Mouse (Mus musculus) megakaryocyte-erythroid progenitor cell, adult 5 weeks (primary cell): ENCODE data around the gene Gm7138. TPM values are rescaled to one million over a fixed set of nuclear protein-coding genes. Genes with fewer than 3 reads are reported as not detected.

Experiments used
- polyA plus RNA-seq: library from polyadenylated mRNA; stranded (reverse); fragments of >175 nt; gene quantifications from 2 replicates; pipeline ENCODE4 v1.2.3, GENCODE M21; 2012

The Gm7138 gene
- not detected in 2 replicates for polyA plus RNA-seq

DNA sequence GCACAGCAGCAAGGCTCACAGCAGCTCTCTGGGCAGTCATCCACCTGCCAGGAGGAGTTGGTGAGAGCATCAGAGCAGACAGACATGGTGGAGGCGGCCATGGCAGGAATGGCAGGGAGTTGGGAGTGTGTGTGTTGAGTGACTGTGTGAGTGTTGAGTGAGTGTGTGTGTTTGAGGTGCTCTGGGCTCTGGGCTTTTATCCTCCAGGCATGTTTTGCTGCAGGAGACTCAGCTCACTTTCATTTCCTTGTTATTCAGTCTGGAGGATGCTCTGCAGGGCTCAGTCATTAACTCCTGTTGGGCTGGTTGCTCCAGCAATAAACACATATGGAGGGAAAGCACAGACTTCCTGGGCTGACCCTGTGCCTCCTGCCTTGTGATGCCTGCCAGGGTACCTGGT is at the start of gene Gm7138:
Gene Gm7138, minus strand, starts transcription at position 101 of the 400 bp plus-strand sequence.

DNA sequence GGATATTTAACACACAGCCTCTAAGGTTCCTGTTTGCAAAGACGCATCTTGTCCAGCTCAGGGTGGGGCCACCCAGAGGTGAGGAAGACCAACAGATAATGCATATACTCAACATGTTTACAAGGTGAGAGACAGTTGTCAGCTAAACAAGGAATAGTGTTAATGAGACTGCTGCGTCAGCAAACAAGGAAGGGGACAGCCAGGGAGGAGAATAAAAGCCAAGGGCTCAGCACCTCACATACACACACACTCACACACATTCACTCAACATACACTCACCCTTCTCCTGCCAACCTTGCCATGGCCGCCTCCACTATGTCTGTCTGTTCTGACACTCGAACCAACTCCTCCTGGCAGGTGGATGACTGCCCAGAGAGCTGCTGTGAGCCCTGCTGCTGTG is 37.6 kb upstream of the Gm7138 start, which contains the start of gene Gm2696:
Gene Gm2696, plus strand, starts transcription at position 301 of the 400 bp plus-strand sequence.

DNA sequence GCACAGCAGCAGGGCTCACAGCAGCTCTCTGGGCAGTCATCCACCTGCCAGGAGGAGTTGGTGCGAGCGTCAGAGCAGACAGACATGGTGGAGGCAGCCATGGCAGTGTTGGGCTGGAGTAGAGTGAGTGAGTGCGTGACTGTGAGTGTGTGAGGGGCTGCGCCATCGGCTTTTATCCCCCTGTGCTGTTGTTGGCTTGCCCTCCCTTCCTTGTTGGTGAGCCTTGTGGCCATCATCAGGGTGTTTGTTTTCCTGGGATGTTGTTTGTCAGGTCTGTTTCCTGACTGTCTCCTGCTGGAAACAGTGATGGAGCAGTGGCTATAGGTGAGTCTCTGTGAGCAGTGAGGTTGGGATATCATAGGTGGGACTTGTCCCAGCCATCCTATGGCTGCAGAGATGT is 35.0 kb upstream of the Gm7138 start, which contains the start of gene Gm9507:
Gene Gm9507, minus strand, starts transcription at position 101 of the 400 bp plus-strand sequence.

GRCm38 (mm10) chr10:77798921-77799508 is 22.3 kb upstream of the Gm7138 start, which contains the start of gene Gm19668:
Gm19668 (minus strand) TSS chr10:77799133.

GRCm38 (mm10) chr10:77794976-77795375 is 18.2 kb upstream of the Gm7138 start, which contains the start of gene Gm9639:
Gm9639 (minus strand) TSS chr10:77795076.

GRCm38 (mm10) chr10:77787876-77788275 is 11.1 kb upstream of the Gm7138 start, which contains the start of gene Gm7137:
Gm7137 (minus strand) TSS chr10:77788200.

GRCm38 (mm10) chr10:77782442-77782841 is 5.7 kb upstream of the Gm7138 start, which contains the start of gene Gm3250:
Gm3250 (minus strand) TSS chr10:77782542.

GRCm38 (mm10) chr10:77771225-77771624 is 5.5 kb downstream of the Gm7138 start, which contains the start of gene Gm3238:
Gm3238 (minus strand) TSS chr10:77771325.

GRCm38 (mm10) chr10:77759582-77759981 is 17.2 kb downstream of the Gm7138 start, which contains the start of gene Gm3233:
Gm3233 (minus strand) TSS chr10:77759682.

GRCm38 (mm10) chr10:77751254-77751653 is 25.5 kb downstream of the Gm7138 start, which contains the start of gene Gm9736:
Gm9736 (minus strand) TSS chr10:77751354.

DNA sequence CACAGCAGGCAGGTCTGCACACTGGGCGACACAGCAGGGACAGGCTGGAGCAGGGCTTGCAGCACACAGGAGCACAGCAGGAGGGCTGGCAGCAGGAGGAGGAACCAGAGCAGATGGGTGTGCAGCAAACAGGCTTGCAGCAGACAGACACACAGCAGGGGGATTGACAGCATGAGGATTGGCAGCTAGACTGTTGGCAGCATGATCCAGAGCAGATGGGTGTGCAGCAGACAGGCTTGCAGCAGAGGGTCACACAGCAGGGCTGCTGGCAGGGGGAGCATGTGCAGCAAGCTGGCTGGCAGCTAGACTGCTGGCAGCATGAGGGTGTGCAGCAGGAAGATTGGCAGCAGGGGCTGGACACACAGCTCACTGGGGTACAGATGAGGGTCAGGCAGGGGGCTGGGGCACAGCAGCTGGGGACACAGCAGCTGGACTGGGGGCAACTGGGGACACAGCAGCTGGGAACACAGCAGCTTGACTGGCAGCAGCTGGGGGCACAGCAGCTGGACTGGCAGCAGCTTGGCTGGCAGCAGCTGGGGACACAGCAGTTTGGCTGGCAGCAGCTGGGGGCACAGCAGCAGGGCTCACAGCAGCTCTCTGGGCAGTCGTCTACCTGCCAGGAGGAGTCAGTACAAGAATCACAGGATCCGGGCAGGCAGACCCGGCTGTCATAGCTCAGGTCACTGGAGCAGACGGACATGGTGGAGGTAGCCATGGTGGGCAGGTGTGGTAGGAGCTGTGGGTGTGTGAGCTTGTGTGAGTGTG is 34.6 kb downstream of the Gm7138 start, which contains the start of gene Gm18596:
Gene Gm18596, minus strand, starts transcription at position 715 of the 765 bp plus-strand sequence.

Other genes starting within 250 kb of the Gm7138 start
- 23.7 and 24.8 TPM in 2 replicates for gene Itgb2, start 246.7 kb downstream of the Gm7138 start, polyA plus RNA-seq
- 119 and 164 TPM in 2 replicates for gene Pttg1ip, start 195.2 kb downstream of the Gm7138 start, polyA plus RNA-seq
- gene Sumo3, start 170.8 kb downstream of the Gm7138 start, polyA plus RNA-seq = 207 and 270 TPM in 2 replicates
- gene Gm49325, start 170.7 kb downstream of the Gm7138 start, polyA plus RNA-seq = 2.6 TPM in 1 of 2 replicates, not detected in the other
- 43.2 and 45.3 TPM in 2 replicates for gene Ube2g2, start 154.7 kb downstream of the Gm7138 start, polyA plus RNA-seq
- 0.16 and 0.70 TPM in 2 replicates for gene Tspear, start 90.4 kb downstream of the Gm7138 start, polyA plus RNA-seq
- not detected in 2 replicates for gene Gm19402, start 86.2 kb downstream of the Gm7138 start, polyA plus RNA-seq
- gene Gm9508, start 79.7 kb downstream of the Gm7138 start, polyA plus RNA-seq = 0.09 TPM in 1 of 2 replicates, not detected in the other
- gene Gm10272, start 70.3 kb downstream of the Gm7138 start, polyA plus RNA-seq = not detected in 2 replicates
- gene Gm10024, start 65.5 kb downstream of the Gm7138 start, polyA plus RNA-seq = not detected in 2 replicates
- gene Gm10142, start 61.1 kb downstream of the Gm7138 start, polyA plus RNA-seq = not detected in 2 replicates
- not detected in 2 replicates for gene Krtap12-1, start 56.3 kb downstream of the Gm7138 start, polyA plus RNA-seq
- not detected in 2 replicates for gene Gm10100, start 50.5 kb downstream of the Gm7138 start, polyA plus RNA-seq
- gene Gm18596, start 34.3 kb downstream of the Gm7138 start, polyA plus RNA-seq = not detected in 2 replicates
- not detected in 2 replicates for gene Gm9736, start 25.6 kb downstream of the Gm7138 start, polyA plus RNA-seq
- not detected in 2 replicates for gene Gm3233, start 17.3 kb downstream of the Gm7138 start, polyA plus RNA-seq
- not detected in 2 replicates for gene Gm3238, start 5.6 kb downstream of the Gm7138 start, polyA plus RNA-seq
- gene Gm3250, start 5.6 kb upstream of the Gm7138 start, polyA plus RNA-seq = not detected in 2 replicates
- not detected in 2 replicates for gene Gm7137, start 11.3 kb upstream of the Gm7138 start, polyA plus RNA-seq
- gene Gm9639, start 18.1 kb upstream of the Gm7138 start, polyA plus RNA-seq = not detected in 2 replicates
- gene Gm19668, start 22.2 kb upstream of the Gm7138 start, polyA plus RNA-seq = not detected in 2 replicates
- not detected in 2 replicates for gene Gm9507, start 34.9 kb upstream of the Gm7138 start, polyA plus RNA-seq
- gene Gm2696, start 37.7 kb upstream of the Gm7138 start, polyA plus RNA-seq = not detected in 2 replicates
- gene Krtap10-4, start 50.2 kb upstream of the Gm7138 start, polyA plus RNA-seq = not detected in 2 replicates
- not detected in 2 replicates for gene Krtap10-10, start 59.0 kb upstream of the Gm7138 start, polyA plus RNA-seq
- not detected in 2 replicates for gene Gm36176, start 69.9 kb upstream of the Gm7138 start, polyA plus RNA-seq
- gene Gm10318, start 75.9 kb upstream of the Gm7138 start, polyA plus RNA-seq = 0.12 TPM in 1 of 2 replicates, not detected in the other
- not detected in 2 replicates for gene Gm3285, start 85.0 kb upstream of the Gm7138 start, polyA plus RNA-seq
- 0.07 and 0.10 TPM in 2 replicates for gene Lrrc3, start 125.6 kb upstream of the Gm7138 start, polyA plus RNA-seq
- gene Trpm2, start 193.6 kb upstream of the Gm7138 start, polyA plus RNA-seq = 1.8 and 3.2 TPM in 2 replicates
- 31.2 and 32.5 TPM in 2 replicates for gene 1810043G02Rik, start 201.6 kb upstream of the Gm7138 start, polyA plus RNA-seq
- 92.4 and 96.4 TPM in 2 replicates for gene Pfkl, start 233.1 kb upstream of the Gm7138 start, polyA plus RNA-seq